12 mouse cellular contexts compared by ENCODE assay signal in genomic region chr14:33687444-33688028, GRCm38 (mm10).
DNase-seq lines count a peak whose midpoint lies in the region; ATAC-seq lines count a peak whose summit lies in the region.
"Had no signal": no experiment of that assay in that cellular context is flagged by ENCODE, and none has a peak within 500 bp of the region (broad histone marks: within the 10 kb centered on the region; RNA-seq: fewer than 3 reads in every experiment).

No protein-coding gene starts in this region.

- ATAC-seq in limb, embryonic 12.5 days (ENCODE audit: insufficient number of reproducible peaks, insufficient read depth, low FRiP score, low TSS enrichment, low read depth), result no peak
- peak; percentile 56 for ATAC-seq in heart, embryonic 16.5 days (replicated peaks; ENCODE audit: extremely low read depth, insufficient read depth, low FRiP score)
- no peak for ATAC-seq in erythroblast, adult 5-6 weeks (replicated peaks; ENCODE audit: low FRiP score, poor library complexity, severe bottlenecking)
- ATAC-seq: hindbrain, embryonic 16.5 days had no signal

- H3K4me1 ChIP-seq in limb, embryonic 12.5 days (replicated peaks), result peaks cover 4% of the 10 kb centered on the region; the same call in 1 of the 2 replicates
- H3K4me1 ChIP-seq in limb, embryonic 10.5 days, result peaks cover 32% of the 10 kb centered on the region
- peaks cover 26% of the 10 kb centered on the region for H3K4me1 ChIP-seq in heart, embryonic 16.5 days (ENCODE audit: control insufficient read depth, insufficient read depth, low read length)
- H3K4me1 ChIP-seq in forebrain, embryonic 10.5 days, result peaks cover 13% of the 10 kb centered on the region

- H3K9ac ChIP-seq in limb, embryonic 12.5 days (replicated peaks), result 0 out of 2 replicates have a peak overlapping the region, but pooled peaks have one; percentile 12
- H3K9ac ChIP-seq in heart, embryonic 16.5 days (ENCODE audit: low read length), result no peak overlapping the region
- H3K9ac ChIP-seq: embryonic facial prominence, embryonic 12.5 days; limb, embryonic 15.5 days had no signal

- no peak overlapping the region for H3K4me2 ChIP-seq in limb, embryonic 12.5 days
- peak overlapping the region; percentile 22; the same call in 1 of the 2 replicates for H3K4me2 ChIP-seq in heart, embryonic 16.5 days (ENCODE audit: low read depth, low read length)
- H3K4me2 ChIP-seq: embryonic facial prominence, embryonic 12.5 days; limb, embryonic 15.5 days had no signal

- WGBS in limb, embryonic 12.5 days, result 36% methylated on average over 6 of the region's 6 CpGs
- WGBS in limb, embryonic 10.5 days, result 42% methylated on average over 6 of the region's 6 CpGs
- WGBS in heart, embryonic 16.5 days, result 16% methylated on average over 6 of the region's 6 CpGs
- WGBS in forebrain, embryonic 10.5 days, result 44% methylated on average over 6 of the region's 6 CpGs

- no peaks in the 10 kb centered on the region for H3K36me3 ChIP-seq in limb, embryonic 12.5 days
- H3K36me3 ChIP-seq in limb, embryonic 10.5 days, result no peaks in the 10 kb centered on the region
- no peaks in the 10 kb centered on the region for H3K36me3 ChIP-seq in heart, embryonic 16.5 days (ENCODE audit: control insufficient read depth, insufficient read depth)
- H3K36me3 ChIP-seq in forebrain, embryonic 10.5 days (replicated peaks), result no peaks in the 10 kb centered on the region
- H3K36me3 ChIP-seq: embryonic facial prominence, embryonic 12.5 days; limb, embryonic 15.5 days had no signal

- no peak overlapping the region for H3K4me3 ChIP-seq in limb, embryonic 12.5 days (replicated peaks)
- H3K4me3 ChIP-seq in limb, embryonic 10.5 days, result no peak overlapping the region
- H3K4me3 ChIP-seq in heart, embryonic 16.5 days (ENCODE audit: low read length), result no peak overlapping the region
- no peak overlapping the region for H3K4me3 ChIP-seq in forebrain, embryonic 10.5 days
- H3K4me3 ChIP-seq: embryonic facial prominence, embryonic 12.5 days; limb, embryonic 15.5 days; myocyte had no signal

- DNase-seq in limb, embryonic 10.5 days (ENCODE audit: low spot score), result no peak
- DNase-seq in kidney, postnatal 36 days, result peak; percentile 49 to 81
- DNase-seq in lung, postnatal 4 days, result peak; percentile 18 to 51
- DNase-seq in urinary bladder, adult 2 months (ENCODE audit: low spot score), result no peak
- no peak for DNase-seq in forebrain, embryonic 10.5 days (ENCODE audit: extremely low spot score, low spot score)

- H3K27me3 ChIP-seq in limb, embryonic 12.5 days, result peaks cover 40% of the 10 kb centered on the region
- peaks cover 77% of the 10 kb centered on the region for H3K27me3 ChIP-seq in limb, embryonic 10.5 days (ENCODE audit: low read depth, poor library complexity, severe bottlenecking)
- H3K27me3 ChIP-seq in heart, embryonic 16.5 days (ENCODE audit: control insufficient read depth, insufficient read depth, low read length), result no peaks in the 10 kb centered on the region
- no peaks in the 10 kb centered on the region for H3K27me3 ChIP-seq in forebrain, embryonic 10.5 days (ENCODE audit: poor library complexity, severe bottlenecking)

- H3K9me3 ChIP-seq in limb, embryonic 12.5 days, result no peaks in the 10 kb centered on the region
- H3K9me3 ChIP-seq in limb, embryonic 10.5 days (replicated peaks), result no peaks in the 10 kb centered on the region
- H3K9me3 ChIP-seq in heart, embryonic 16.5 days (replicated peaks; ENCODE audit: control insufficient read depth, low read length), result no peaks in the 10 kb centered on the region
- H3K9me3 ChIP-seq in forebrain, embryonic 10.5 days, result no peaks in the 10 kb centered on the region
- H3K9me3 ChIP-seq: embryonic facial prominence, embryonic 12.5 days; limb, embryonic 15.5 days had no signal

- no peak overlapping the region for H3K27ac ChIP-seq in limb, embryonic 12.5 days
- no peak overlapping the region for H3K27ac ChIP-seq in limb, embryonic 10.5 days
- H3K27ac ChIP-seq in heart, embryonic 16.5 days (ENCODE audit: low read length), result peak overlapping the region; percentile 79
- no peak overlapping the region for H3K27ac ChIP-seq in forebrain, embryonic 10.5 days
- H3K27ac ChIP-seq: embryonic facial prominence, embryonic 12.5 days; limb, embryonic 15.5 days had no signal

Comparison
In these comparisons a context has a peak if more than half of its experiments do, and no peak if none do; other contexts are left out.
1. DNase-seq: peak in kidney, postnatal 36 days (2 of 2) and lung, postnatal 4 days (2 of 2); none in limb, embryonic 10.5 days (single experiment), urinary bladder, adult 2 months (single experiment) and forebrain, embryonic 10.5 days (single experiment).